Mouse (Mus musculus) heart, adult 2 months (tissue): ENCODE data around the gene Olfr1278.

Source experiments
- CTCF ChIP-seq: fragments of 200-600 bp; IDR thresholded peaks from 2 replicates; pipeline ENCODE4 v1.8.1; 2022; ENCODE audit warnings: antibody characterized with exemption, mild to moderate bottlenecking, moderate library complexity
- EP300 ChIP-seq: fragments of 200-500 bp; IDR thresholded peaks from 2 replicates; pipeline ENCODE4 v1.6.1; 2011; ENCODE audit warnings: low read depth, low read length, control low read depth; ENCODE audit not compliant: insufficient read depth
- POLR2A ChIP-seq: fragments of 200-500 bp; IDR thresholded peaks from 2 replicates; pipeline ENCODE4 v1.6.1; 2011; ENCODE audit warnings: mild to moderate bottlenecking, low read depth, low read length, control low read depth; ENCODE audit not compliant: insufficient read depth

DNA sequence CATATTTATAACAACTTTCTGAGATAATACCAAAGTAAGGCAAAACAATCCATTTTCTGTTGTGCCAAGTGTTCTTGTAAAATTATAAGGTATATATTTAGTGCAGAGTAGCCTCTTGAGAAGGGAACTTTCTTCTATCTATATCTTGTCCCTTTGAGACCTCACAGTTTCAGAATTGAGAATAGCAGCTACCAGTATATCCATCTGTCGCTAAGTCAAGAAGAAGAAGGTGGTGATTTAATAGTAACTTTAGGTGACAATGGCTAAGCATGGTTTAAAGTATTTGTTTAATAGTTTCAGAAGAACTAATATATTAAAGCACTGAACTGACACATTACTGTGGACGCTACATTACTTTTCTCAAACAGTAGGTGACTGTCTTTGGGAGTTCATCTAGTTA, 15.9 kb upstream of the Olfr1278 start, which contains the start of gene Olfr1277:
- TF ChIP-seq POLR2A, result no peak
- no peak for TF ChIP-seq CTCF
- TF ChIP-seq EP300, result no peak
